Mouse (Mus musculus) neural tube, embryonic 14.5 days (tissue): Measurements from ENCODE around the gene Olfr984. TPM values are rescaled to one million over a fixed set of nuclear protein-coding genes. Genes with fewer than 3 reads are reported as not detected.

ENCODE experiments used
- ATAC-seq: fragments of 200-750 bp; cut with Nextera tagmentation; 2 replicates; pipeline ENCODE4 v1.8.0; 2017; ENCODE audit warnings: low read depth, mild to moderate bottlenecking, moderate TSS enrichment, moderate library complexity
- H3K27ac ChIP-seq: fragments of 300-500 bp; sonication (generic); 2 replicates; pipeline ENCODE4 v1.5.1; 2014; ENCODE audit warnings: low read depth, mild to moderate bottlenecking, control low read depth, low read length, moderate library complexity, mixed read lengths
- H3K27me3 ChIP-seq: fragments of 300-500 bp; sonication (generic); 2 replicates; pipeline ENCODE4 v1.6.1; 2014; ENCODE audit warnings: low read length; ENCODE audit not compliant: control insufficient read depth, insufficient read depth
- H3K36me3 ChIP-seq: fragments of 300-500 bp; sonication (generic); 2 replicates; pipeline ENCODE4 v1.6.1; 2014; ENCODE audit warnings: low read length, mixed read lengths; ENCODE audit not compliant: control insufficient read depth, insufficient read depth
- H3K4me1 ChIP-seq: fragments of 300-500 bp; sonication (generic); 2 replicates; pipeline ENCODE4 v1.6.1; 2014; ENCODE audit warnings: low read length; ENCODE audit not compliant: control insufficient read depth, insufficient read depth
- H3K4me2 ChIP-seq: fragments of 300-500 bp; sonication (generic); 2 replicates; pipeline ENCODE4 v1.6.1; 2014; ENCODE audit warnings: mild to moderate bottlenecking, low read depth, low read length, control low read depth
- H3K4me3 ChIP-seq: fragments of 300-500 bp; sonication (generic); 2 replicates; pipeline ENCODE4 v1.5.1; 2014; ENCODE audit warnings: low read depth, low read length, control low read depth, mixed read lengths
- H3K9ac ChIP-seq: fragments of 300-500 bp; sonication (generic); replicated peaks from 2 replicates; pipeline ENCODE4 v1.6.1; 2014; ENCODE audit warnings: low read depth, mild to moderate bottlenecking, control low read depth, low read length, mixed read lengths
- H3K9me3 ChIP-seq: fragments of 300-500 bp; sonication (generic); 2 replicates; pipeline ENCODE4 v1.6.1; 2016; ENCODE audit warnings: low read length; ENCODE audit not compliant: control insufficient read depth
- WGBS: fragments of 180-500 bp; shearing (Covaris S2); extraction: QIAGEN DNeasy Blood & Tissue Kit; methylation state at CpG from one replicate; pipeline ENCODE4 v1.1.7; 2014; 5-methylcytosine and 5-hydroxymethylcytosine counted together
- polyA plus RNA-seq: library from polyadenylated mRNA; unstranded; fragments of >200 nt; fragmentation: Nextera tagmentation; extraction: Ambion mirVana; gene quantifications from 2 replicates; pipeline ENCODE4 v1.2.1, GENCODE M21; 2014

Olfr984 gene
- not detected in 2 replicates for polyA plus RNA-seq

GRCm38 (mm10) chr9:40114106-40114505 lies at the start of gene Olfr984:
Gene Olfr984 (minus strand): TSS chr9:40114206.
- Histone ChIP-seq H3K4me1 (no peaks in the 10 kb centered on the region), H3K4me2 (no peak within 1 kb of the TSS), H3K9me3 (no peaks in the 10 kb centered on the region), H3K27ac (no peak within 1 kb of the TSS), H3K27me3 (no peaks in the 10 kb centered on the region), H3K4me3 (no peak within 1 kb of the TSS), H3K36me3 (no peaks in the 10 kb centered on the region), H3K9ac (no peak within 1 kb of the TSS)
- WGBS: 83% methylated on average over 2 of the region's 2 CpGs
- ATAC-seq: no peak

GRCm38 (mm10) chr9:40155118-40155644 lies 41.2 kb upstream of the Olfr984 start:
- no peak for ATAC-seq
- Histone ChIP-seq H3K4me2 (no peak overlapping the region), H3K9ac (no peak overlapping the region), H3K27me3 (no peaks in the 10 kb centered on the region), H3K4me3 (no peak overlapping the region), H3K27ac (no peak overlapping the region), H3K9me3 (no peaks in the 10 kb centered on the region), H3K4me1 (no peaks in the 10 kb centered on the region), H3K36me3 (no peaks in the 10 kb centered on the region)
- 80% methylated on average over 4 of the region's 4 CpGs for WGBS

GRCm38 (mm10) chr9:40141544-40141943 lies 27.5 kb upstream of the Olfr984 start:
- Histone ChIP-seq H3K4me2 (no peak overlapping the region), H3K9me3 (no peaks in the 10 kb centered on the region), H3K27ac (no peak overlapping the region), H3K4me1 (no peaks in the 10 kb centered on the region), H3K27me3 (no peaks in the 10 kb centered on the region), H3K4me3 (no peak overlapping the region), H3K9ac (no peak overlapping the region), H3K36me3 (no peaks in the 10 kb centered on the region)
- ATAC-seq: peak; percentile 44; the same call in 1 of the 2 replicates
- WGBS: 55% methylated on average over 1 of the region's 1 CpGs

- H3K4me1 ChIP-seq: no peaks in the 10 kb centered on the region
- H3K4me2 ChIP-seq: no peak overlapping the region
- WGBS: 58% methylated on average over 4 of the region's 4 CpGs
- no peaks in the 10 kb centered on the region for H3K9me3 ChIP-seq
- no peak overlapping the region for H3K27ac ChIP-seq
- H3K36me3 ChIP-seq: no peaks in the 10 kb centered on the region
- no peak overlapping the region for H3K9ac ChIP-seq
- no peak overlapping the region for H3K4me3 ChIP-seq
- no peak for ATAC-seq
- no peaks in the 10 kb centered on the region for H3K27me3 ChIP-seq
These were observed 25.5 kb upstream of the Olfr984 start for GRCm38 (mm10) chr9:40139484-40139883.

- ATAC-seq: no peak
- Histone ChIP-seq H3K9ac (no peak overlapping the region), H3K36me3 (no peaks in the 10 kb centered on the region), H3K9me3 (no peaks in the 10 kb centered on the region), H3K4me1 (no peaks in the 10 kb centered on the region), H3K27ac (no peak overlapping the region), H3K4me2 (no peak overlapping the region), H3K27me3 (no peaks in the 10 kb centered on the region), H3K4me3 (no peak overlapping the region)
- WGBS: 82% methylated on average over 6 of the region's 6 CpGs
These were observed 23.1 kb upstream of the Olfr984 start for GRCm38 (mm10) chr9:40136987-40137688.

- Histone ChIP-seq H3K9ac (no peak overlapping the region), H3K36me3 (no peaks in the 10 kb centered on the region), H3K4me2 (no peak overlapping the region), H3K27ac (no peak overlapping the region), H3K4me1 (no peaks in the 10 kb centered on the region), H3K9me3 (no peaks in the 10 kb centered on the region), H3K27me3 (no peaks in the 10 kb centered on the region), H3K4me3 (no peak overlapping the region)
- WGBS: 97% methylated on average over 1 of the region's 1 CpGs
- no peak for ATAC-seq
These were observed 16.6 kb upstream of the Olfr984 start for GRCm38 (mm10) chr9:40130556-40130955.

GRCm38 (mm10) chr9:40130084-40130483 lies 16.1 kb upstream of the Olfr984 start, which contains the start of gene Olfr985:
Gene Olfr985 (minus strand): TSS chr9:40130184.
- Histone ChIP-seq H3K9me3 (no peaks in the 10 kb centered on the region), H3K4me2 (no peak within 1 kb of the TSS), H3K36me3 (no peaks in the 10 kb centered on the region), H3K9ac (no peak within 1 kb of the TSS), H3K4me1 (no peaks in the 10 kb centered on the region), H3K27ac (no peak within 1 kb of the TSS), H3K4me3 (no peak within 1 kb of the TSS), H3K27me3 (no peaks in the 10 kb centered on the region)
- ATAC-seq: no peak
- WGBS: 95% methylated on average over 1 of the region's 1 CpGs

- Histone ChIP-seq H3K4me1 (no peaks in the 10 kb centered on the region), H3K4me2 (no peak overlapping the region), H3K27me3 (no peaks in the 10 kb centered on the region), H3K9me3 (no peaks in the 10 kb centered on the region), H3K9ac (no peak overlapping the region), H3K27ac (no peak overlapping the region), H3K4me3 (no peak overlapping the region), H3K36me3 (no peaks in the 10 kb centered on the region)
- WGBS: 73% methylated on average over 5 of the region's 5 CpGs
- ATAC-seq: no peak
These were observed 3.3 kb upstream of the Olfr984 start for GRCm38 (mm10) chr9:40117287-40117659.

GRCm38 (mm10) chr9:40116645-40117286 lies 2.8 kb upstream of the Olfr984 start:
- H3K4me3 ChIP-seq: no peak overlapping the region
- no peak overlapping the region for H3K9ac ChIP-seq
- no peak overlapping the region for H3K27ac ChIP-seq
- 66% methylated on average over 10 of the region's 10 CpGs for WGBS
- no peak for ATAC-seq
- no peaks in the 10 kb centered on the region for H3K4me1 ChIP-seq
- no peaks in the 10 kb centered on the region for H3K36me3 ChIP-seq
- no peak overlapping the region for H3K4me2 ChIP-seq
- H3K27me3 ChIP-seq: no peaks in the 10 kb centered on the region
- H3K9me3 ChIP-seq: no peaks in the 10 kb centered on the region
